Mouse (Mus musculus): ENCODE results near the gene Fam173b. TPM values are rescaled to one million over a fixed set of nuclear protein-coding genes. Genes with fewer than 3 reads are reported as not detected.
"Not testable (repeated sequence)": the region's sequence is repeated elsewhere in the genome, so short reads cannot be mapped to it uniquely, and the experiment has no call there.

Gene Fam173b
- 14.9 TPM in 2 replicates for polyA plus RNA-seq (2015; fragmentation: Nextera tagmentation; extraction: Ambion mirVana)

DNA sequence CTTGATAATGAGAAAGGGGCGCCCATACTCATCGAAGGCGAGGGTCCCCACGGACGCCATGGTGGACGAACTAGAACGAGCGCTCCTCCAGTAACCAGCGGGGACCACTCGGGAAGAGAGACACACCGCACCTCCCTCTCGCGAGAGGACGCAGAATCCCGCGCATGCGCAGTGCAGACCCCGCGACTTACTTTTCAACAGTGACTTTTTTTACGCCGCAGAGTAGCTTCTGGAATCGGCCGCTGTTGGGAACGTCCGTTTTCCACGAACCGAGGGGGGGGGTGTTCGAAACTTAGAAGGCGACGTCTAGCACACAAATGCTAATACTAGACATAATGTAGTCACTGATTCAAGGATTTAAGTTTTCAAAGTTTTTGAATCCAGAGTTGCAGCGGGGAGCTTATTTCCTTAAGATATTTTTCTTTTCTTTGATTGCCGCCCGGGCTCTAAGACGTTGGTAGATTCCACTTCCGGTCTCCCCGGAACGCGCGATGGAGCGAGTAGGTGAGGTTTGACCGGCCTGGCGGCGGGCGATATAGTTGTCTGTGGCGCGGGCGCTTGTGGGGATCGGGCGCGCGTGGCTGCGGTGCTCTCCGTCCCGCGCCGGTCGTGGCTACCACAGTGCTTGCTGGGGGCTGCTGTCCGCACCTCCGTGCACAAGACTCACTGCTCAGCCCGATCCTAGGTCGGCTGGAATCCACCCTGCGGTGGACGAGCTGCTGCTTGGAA, at the start of gene Fam173b, which contains the start of gene Cct5:
TSS of gene Fam173b (plus strand) at position 207 of the 729 bp plus-strand sequence.
TSS of gene Cct5 (minus strand) at position 159 of the 729 bp plus-strand sequence.
- DNase-seq (ENCODE audit: low spot score), result peak; percentile 99

- no peak for DNase-seq (ENCODE audit: low spot score)
These were observed 46.8 kb upstream of the Fam173b start for GRCm38 (mm10) chr15:31554855-31555254.

GRCm38 (mm10) chr15:31561390-31561789, 40.3 kb upstream of the Fam173b start:
- DNase-seq (ENCODE audit: low spot score), result no peak

- DNase-seq (ENCODE audit: low spot score), result no peak
These were observed 39.7 kb upstream of the Fam173b start for GRCm38 (mm10) chr15:31561976-31562375.

DNA sequence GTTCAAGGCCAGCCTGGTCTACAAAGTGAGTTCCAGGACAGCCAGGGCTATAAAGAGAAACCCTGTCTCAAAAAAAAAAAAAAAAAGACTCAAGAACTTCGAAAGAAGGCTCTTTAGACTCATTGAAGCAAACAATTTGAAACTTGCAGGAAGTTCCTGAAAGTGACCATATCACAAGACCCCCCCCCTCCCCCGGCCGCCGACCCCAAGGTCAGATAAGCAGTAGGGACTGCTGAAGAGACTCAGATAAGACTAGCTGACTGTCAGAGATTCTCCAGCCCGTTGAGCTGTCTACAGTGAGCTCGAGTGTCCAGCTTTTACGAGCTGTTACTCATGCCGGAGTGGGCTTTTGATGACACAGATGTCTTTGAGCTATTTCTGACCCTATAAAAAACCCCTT, 38.8 kb upstream of the Fam173b start:
- DNase-seq (ENCODE audit: low spot score), result no peak

DNA sequence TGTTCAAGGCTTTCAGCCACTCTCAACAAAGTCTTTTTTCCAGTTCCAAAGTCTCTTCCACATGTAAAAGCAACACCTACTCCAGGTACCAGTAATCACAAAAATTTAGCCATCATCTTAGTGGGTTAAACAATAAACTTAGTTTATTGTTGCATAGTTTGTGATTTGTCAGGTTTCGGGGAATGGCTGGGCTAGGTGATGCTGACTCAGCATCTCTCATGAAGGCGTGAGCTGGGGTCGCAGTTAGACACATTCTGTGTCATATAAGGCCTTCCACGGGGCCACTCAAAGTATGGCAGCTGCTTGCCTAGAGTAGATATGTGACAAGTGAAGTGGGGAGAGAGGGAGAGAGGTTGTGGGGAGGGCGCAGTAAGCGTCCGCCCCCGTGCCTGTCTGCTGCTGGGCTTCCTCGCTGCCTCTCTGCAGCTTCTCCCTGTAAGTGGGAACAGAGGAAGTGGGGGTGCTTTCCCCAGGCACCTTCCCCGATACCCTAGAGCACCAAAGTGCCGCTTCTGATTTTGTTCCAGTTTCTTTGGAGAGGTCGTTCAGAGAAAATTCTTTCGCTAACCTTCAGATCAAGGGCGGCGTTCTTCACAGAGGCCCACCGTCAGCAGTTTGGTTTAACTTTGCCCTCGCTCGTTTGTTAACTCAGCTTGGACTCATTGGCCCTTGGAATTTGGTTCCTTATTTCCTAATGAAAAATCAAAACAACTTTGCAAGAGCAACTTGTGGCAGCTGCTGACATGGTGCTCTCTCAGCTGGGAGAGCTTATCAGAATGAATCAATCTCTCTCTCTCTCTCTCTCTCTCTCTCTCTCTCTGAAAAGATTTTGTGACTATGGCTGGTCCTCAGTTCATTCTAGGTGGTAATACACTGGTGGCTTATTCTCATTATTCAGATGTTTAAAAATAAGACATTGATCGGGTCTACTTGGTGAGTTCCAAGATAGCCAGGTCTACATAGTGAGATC, 37.8 kb upstream of the Fam173b start:
- DNase-seq (ENCODE audit: low spot score), result no peak

DNA sequence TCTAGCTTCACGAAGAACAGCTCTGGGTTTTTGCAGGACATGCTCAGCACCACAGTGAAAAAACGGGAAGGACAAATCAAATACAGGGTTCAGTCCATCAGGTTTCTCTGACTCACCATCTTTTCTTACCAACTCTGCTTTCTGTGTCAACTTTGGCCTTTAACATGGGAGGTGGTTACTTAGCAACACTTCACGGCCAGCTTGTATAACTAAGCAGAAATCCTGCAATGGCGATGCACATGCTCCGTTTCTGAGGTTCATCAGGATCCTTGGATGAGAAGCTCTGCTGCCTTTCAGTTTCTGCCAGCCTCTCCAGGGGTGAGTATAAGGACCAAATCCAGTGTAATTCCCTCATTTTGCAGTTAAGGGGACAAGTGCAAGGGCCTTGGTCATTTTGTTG, 36.5 kb upstream of the Fam173b start, which contains the start of gene Cmbl:
TSS of gene Cmbl (plus strand) at position 206 of the 400 bp plus-strand sequence.
- no peak for DNase-seq (ENCODE audit: low spot score)

DNA sequence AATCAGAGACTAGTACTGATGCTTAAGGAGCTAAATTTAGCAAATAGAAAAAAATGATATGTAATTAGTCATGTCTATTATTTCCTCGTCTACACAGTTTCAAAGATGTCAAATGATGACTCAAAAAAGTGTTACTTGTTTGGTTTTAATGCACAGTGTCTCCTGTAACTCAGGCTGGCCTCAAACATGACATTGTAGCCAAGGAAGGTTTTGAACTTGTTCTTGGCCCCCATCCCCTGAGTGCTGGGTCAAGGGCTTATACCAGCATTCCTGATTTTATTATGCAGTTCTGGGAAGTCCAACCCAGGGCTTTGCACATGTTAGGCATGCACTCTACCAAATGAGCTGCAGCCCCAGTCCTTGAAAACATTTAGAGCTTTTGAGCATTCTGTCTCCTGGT, 35.9 kb upstream of the Fam173b start:
- DNase-seq (ENCODE audit: low spot score), result no peak

- no peak for DNase-seq (ENCODE audit: low spot score)
These were observed 34.2 kb upstream of the Fam173b start for GRCm38 (mm10) chr15:31567431-31567830.

- no peak for DNase-seq (ENCODE audit: low spot score)
These were observed 33.1 kb upstream of the Fam173b start for GRCm38 (mm10) chr15:31568581-31568996.

DNA sequence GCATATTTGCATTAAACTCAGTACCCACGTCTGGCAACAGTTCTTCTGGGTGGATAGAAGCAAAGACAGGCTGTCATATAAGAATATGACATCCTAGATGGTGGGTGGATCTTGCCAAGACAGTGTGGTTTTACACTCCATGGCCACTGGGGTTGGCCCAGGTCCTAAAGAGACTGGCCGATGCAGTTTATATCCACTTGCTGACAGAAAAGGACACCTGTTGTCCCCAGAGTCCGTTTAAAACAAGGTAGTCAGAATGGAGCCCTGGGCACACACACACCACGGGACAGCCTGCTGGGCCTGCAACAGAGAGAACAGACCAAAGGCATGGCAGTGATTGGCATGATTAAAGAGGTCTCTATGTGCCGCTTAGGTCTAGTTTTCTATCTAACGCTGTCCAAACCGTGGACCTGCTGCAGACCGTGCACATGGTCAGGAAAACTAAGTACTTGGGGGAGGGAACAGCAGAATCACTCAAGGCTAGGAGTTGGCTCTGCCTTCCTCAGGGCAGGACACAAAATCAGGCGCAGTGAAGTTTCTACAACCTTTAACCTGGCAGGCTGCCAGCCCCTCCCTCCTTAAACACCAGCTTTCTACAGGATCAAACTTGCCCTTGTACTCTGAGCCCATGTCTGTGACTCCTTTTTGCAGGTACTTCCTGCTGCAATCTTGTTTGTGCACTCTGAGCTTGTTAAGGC, 32.2 kb upstream of the Fam173b start:
- no peak for DNase-seq (ENCODE audit: low spot score)

GRCm38 (mm10) chr15:31570959-31571358, 30.7 kb upstream of the Fam173b start:
- DNase-seq (ENCODE audit: low spot score), result no peak

GRCm38 (mm10) chr15:31571906-31572722, 29.5 kb upstream of the Fam173b start:
- no peak for DNase-seq (ENCODE audit: low spot score)

GRCm38 (mm10) chr15:31573287-31573686, 28.4 kb upstream of the Fam173b start:
- no peak for DNase-seq (ENCODE audit: low spot score)

DNA sequence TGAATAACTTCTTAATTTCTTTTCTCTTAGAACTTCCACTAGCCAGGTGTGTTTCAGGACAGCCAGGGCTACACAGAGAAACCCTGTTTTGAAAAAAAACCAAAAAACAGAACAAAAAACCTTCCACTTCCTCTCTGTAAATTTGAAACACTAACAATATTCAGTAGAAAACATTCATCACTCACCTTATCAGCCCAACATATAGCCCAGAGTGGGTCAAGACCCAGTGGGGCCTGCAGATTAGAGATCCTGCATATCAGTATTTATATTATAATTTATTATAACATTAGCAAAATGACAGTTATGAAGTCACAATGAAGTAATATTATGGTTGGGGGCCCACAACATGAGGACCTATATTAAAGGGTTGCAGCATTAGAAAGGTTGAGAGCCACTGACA, 28.0 kb upstream of the Fam173b start:
- DNase-seq (ENCODE audit: low spot score), result no peak

DNA sequence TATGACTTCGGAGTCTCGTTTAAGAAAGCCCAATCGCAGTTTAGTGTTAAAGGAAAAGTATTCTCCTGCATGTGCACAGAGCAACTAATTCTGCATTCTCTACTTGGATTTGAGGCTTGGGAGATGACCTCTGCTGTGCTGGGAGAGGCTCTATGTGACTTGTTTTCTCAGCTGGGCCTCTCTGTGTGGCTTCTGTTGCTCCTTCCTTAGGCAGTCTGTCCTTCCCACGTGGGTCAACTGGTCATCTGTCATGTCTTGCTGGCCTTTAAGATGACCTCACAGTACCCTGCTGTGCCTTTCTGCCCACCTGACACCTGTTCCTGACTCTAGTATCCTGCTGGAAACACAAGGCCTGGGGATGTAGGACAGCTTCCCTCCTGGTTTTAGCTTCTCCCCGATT, 25.6 kb upstream of the Fam173b start:
- no peak for DNase-seq (ENCODE audit: low spot score)

GRCm38 (mm10) chr15:31581086-31581485, 20.6 kb upstream of the Fam173b start:
- not testable (repeated sequence) for DNase-seq (ENCODE audit: low spot score)

- DNase-seq (ENCODE audit: low spot score), result no peak
These were observed 18.2 kb upstream of the Fam173b start for GRCm38 (mm10) chr15:31583304-31584085.

- no peak for DNase-seq (ENCODE audit: low spot score)
These were observed 16.4 kb upstream of the Fam173b start for GRCm38 (mm10) chr15:31585238-31585637.

GRCm38 (mm10) chr15:31586088-31586487, 15.6 kb upstream of the Fam173b start:
- DNase-seq (ENCODE audit: low spot score), result no peak
